Mouse (Mus musculus) G1E (cell line): ENCODE results near the gene Cygb.

Experiments used
- CTCF ChIP-seq: IDR thresholded peaks from 2 replicates; pipeline ENCODE4 v1.5.1; 2012; ENCODE audit warnings: low read depth, low read length, inconsistent platforms, mixed read lengths
- GATA1 ChIP-seq: IDR thresholded peaks from 2 replicates; pipeline ENCODE4 v1.6.1; 2012; ENCODE audit warnings: borderline replicate concordance, low read length, inconsistent platforms, mixed read lengths
- TAL1 ChIP-seq: conservative IDR thresholded peaks from 2 replicates; pipeline ENCODE4 v1.6.1; 2012; ENCODE audit warnings: low read depth, low read length, inconsistent platforms, mixed read lengths

DNA sequence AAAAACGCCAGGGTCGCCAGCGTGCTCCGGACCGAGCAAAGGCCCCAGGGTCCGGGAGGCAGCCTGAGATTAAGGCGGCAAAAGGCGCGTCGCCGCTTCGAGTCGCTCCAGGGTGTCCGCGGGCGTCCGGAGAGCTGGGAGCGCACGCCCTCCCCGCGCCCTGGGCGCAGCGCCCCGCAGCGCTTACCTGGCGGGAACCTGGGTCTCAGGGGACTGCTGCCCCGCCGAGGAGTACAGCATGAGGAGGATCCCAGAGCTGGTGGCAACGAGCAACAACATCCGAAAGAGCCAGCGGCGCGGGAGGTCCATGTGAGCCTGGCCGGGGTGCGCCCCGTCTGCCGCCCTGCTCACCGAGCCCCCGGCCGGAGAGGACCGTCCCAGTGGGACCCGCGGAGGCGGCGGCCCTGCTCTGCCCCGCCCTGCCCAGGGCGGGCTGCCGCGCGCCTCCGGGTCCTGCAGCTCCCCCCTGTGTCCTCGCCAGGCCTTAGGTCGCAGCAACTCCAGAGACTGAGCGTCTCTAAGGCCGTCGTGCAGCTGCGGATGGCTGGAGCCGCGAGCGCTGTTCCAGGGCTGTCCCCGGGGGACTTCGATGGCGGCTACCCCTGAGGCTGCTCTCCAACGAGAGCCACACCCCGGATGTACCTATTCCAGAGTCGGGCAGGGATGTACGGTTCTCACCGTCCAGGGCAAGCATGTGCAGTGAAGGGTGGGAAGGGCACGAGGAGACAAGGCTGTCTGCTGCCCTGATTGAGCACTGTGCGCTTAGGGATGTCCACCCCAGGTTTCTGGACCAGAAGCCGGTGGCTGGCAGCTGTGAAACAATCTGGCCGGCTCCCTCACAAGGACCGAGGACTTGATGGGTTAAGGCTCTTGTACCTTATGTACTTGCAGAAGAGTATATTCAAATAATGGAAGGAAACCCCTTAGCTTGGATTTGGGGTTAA, 40.4 kb upstream of the Cygb start:
- TF ChIP-seq CTCF: no peak
- TF ChIP-seq GATA1: no peak
- no peak for TF ChIP-seq TAL1
